Mouse (Mus musculus) frontal cortex, adult 2 months (tissue): ENCODE results near the gene Dock4. TPM values are rescaled to one million over a fixed set of nuclear protein-coding genes. Genes with fewer than 3 reads are reported as not detected.
A peak's percentile ranks its signal among the peaks of the same experiment; 100 is the strongest.

ENCODE experiments used
- DNase-seq, 2 experiments: peaks; one replicate each; pipeline ENCODE4 v3.0.0; 2022; ENCODE audit warnings: low spot score in 1 of 2; ENCODE audit errors: extremely low spot score in 1 of 2
- polyA plus RNA-seq: library from polyadenylated mRNA; depleted of rRNA; stranded (reverse); fragments of >200 nt; gene quantifications from 2 replicates; pipeline ENCODE4 v1.2.3, GENCODE M21; 2012

Dock4 gene
- polyA plus RNA-seq, 1 experiment: 28.8 TPM

GRCm38 (mm10) chr12:40459673-40460265, 14.0 kb downstream of the Dock4 start:
- no peak for DNase-seq

DNA sequence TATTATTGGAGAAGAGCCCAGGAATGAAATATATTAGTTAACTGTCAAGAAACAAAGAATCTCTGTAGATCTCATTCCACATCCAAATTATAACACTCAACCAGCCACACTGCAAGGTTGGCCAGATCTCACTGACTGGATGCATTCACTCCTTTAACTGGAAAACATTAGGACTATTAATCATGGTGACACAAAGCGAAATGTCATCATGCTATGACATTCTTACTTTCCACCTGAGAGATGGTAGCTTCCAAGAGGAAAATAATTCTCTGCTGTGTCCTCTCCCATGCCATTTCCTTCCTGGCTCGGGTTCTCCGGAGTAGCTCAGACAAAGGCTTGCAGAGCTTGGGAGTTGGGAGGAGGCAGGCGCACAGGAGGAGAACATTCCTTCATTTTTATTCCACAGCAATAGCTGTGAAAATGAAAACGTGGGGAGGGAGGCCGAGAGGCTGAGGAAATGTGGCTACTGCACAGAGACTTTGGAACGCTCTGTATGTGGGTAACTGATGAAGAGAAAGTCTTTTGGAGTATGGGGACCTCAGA, 17.0 kb downstream of the Dock4 start:
- DNase-seq: no peak

GRCm38 (mm10) chr12:40463828-40464227, 18.1 kb downstream of the Dock4 start:
- DNase-seq: no peak

DNA sequence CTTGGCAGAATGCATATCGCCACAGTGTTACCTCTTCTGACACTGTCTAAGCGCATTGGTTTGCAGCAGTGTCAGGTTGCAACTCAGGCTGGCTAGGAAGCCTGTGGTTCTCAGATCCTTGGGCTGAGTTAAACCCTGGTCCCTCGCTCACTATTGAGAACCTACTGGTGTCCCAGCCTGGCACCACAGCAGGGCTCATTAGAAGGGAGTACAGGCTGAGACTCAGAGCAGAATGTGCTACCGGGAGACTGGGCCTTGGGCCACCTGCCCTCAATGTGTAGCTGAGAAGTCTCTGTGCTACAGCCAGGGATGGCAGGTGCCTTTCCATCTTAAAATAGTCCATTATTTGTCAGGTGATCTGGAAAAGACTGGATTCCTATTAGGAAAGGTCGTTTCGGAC, 18.5 kb downstream of the Dock4 start:
- DNase-seq: no peak

DNA sequence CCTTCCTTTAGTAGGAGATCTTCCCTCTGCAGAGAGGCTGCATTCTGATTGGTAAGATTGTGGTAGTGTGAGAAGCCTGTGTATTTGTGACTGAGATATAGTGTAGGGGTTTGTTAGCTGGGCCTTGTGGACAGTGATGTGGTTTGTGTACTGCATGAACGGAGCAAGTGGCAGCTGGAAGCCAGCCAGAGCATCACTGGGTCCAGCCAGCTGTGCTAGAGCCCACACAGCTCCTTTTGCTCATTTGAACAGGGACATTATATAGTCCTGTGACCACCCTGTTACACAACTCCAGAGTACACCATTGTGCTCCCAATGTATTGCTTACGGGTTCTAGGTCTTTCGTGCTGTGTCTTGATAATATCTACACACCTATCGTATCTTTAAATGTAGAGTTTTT, 22.5 kb downstream of the Dock4 start:
- no peak for DNase-seq

- no peak for DNase-seq
Measured at GRCm38 (mm10) chr12:40469009-40469408, 23.3 kb downstream of the Dock4 start.

DNA sequence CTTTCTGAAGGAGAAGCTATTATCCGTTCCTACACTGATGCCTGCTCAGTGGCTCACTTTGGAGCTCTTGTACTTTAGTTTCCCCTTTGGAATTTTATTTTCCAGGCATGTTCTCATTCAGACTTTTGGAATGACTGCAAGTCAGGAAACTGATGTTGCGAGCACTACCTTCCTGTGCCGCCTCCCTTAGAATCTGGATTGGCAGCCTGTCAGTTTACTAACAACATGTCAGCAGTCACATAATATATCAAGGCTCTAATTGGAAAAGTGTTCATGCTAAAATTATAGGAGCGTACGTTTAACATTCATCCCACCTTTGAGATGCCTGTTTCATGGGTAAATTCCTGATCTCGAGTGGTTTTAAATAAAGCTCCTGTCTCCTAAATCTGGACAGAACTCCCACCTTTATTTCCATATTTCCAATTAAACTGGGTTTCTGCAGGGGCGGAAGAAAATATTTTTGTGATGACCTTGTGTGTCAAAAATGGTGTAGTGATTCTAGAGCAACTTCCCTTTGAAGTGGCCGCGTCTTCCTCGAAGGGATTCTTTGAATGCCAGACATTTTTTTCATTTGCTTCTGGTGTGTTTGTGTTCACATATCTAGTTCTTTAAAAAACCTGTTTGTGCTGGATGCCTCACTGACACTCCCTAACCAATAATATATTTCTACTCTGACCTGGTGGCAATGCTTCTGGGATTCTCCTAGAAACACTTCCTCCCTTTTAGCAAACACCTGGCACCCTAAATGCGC, 26.1 kb downstream of the Dock4 start:
- no peak for DNase-seq

- DNase-seq: no peak
Measured at GRCm38 (mm10) chr12:40473709-40474108, 28.0 kb downstream of the Dock4 start.

DNA sequence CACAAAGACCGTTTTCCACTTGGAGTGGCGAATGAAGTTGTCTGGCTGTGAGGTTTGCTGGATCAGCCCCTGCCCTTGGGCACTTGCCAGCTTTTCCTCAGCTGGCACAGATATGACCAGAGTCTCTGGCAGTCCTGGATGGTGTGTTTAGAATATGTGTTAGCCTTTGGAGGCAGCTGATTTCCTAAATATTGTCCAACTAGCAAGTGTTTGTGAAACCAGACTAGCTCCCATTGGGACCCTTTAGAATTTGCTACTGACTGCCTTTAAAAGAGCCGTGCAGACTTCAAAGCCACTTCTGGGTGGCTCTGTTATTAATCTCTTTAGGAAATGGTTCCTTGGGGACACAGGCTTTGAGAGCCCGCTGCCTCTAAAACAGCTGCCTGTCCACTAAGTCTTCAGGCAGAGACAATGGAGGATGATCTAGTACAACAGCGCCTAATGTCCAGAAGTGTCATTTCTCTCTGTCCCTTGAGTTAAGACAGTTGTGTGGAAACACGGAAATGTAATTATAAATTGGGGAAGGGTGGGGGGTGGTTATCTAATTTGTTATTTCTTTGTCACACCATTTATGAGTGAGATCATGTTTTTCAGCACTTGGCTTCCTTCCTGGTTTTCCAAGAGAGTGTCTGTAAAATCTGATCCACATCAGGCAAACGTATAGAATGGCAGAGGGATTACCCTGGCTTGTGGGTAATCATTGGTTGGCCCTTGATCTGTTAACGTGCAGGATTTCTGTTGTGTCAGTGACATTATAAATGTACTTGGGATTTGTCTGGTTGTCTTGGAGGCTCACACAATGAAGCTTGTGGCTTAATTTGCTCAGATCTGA, 32.1 kb downstream of the Dock4 start:
- no peak for DNase-seq

DNA sequence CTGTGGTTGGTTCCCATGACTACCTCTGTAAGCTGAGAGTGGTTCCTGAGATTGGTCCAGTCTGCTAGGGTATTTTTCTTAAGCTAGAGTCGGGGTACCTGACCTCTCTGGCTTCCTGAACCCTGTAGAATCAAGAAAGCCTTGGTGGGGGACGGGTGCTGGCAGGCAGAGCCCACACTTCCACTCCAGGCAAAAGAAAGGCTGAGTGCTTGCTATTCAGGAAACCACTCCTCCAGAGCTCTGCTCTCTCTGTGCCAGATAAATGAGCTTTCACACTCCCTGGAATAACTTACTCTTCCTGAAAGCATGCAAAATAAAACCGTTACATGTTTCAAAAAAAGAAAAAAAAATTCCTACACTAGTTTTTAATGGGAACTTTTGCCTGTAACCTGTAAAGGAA, 38.5 kb downstream of the Dock4 start:
- DNase-seq: peak in 1 of 2 experiments; percentile 68

- no peak for DNase-seq
Measured at GRCm38 (mm10) chr12:40485210-40485609, 39.5 kb downstream of the Dock4 start.

- DNase-seq: no peak
Measured at GRCm38 (mm10) chr12:40486047-40486837, 40.5 kb downstream of the Dock4 start.

DNA sequence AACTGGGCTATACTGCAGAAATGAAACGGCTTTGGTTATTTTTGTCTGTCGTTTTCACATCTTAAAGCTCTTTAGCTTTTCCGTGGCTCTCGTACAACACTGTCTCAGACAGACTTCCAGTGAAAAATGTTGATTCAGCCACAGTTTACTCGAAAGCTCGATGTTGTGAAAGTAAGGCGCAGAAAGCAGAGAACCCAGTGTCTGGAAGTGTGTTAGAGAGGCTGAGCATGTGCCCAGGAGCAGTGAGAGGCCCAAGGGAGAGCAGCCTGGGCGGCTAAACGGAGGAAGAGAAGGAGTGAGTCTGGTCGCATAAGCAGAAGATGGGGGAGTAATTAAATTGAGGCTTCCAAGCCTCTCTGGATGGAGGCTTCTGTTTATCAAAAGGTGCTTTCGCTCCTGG, 50.6 kb downstream of the Dock4 start:
- DNase-seq: no peak

DNA sequence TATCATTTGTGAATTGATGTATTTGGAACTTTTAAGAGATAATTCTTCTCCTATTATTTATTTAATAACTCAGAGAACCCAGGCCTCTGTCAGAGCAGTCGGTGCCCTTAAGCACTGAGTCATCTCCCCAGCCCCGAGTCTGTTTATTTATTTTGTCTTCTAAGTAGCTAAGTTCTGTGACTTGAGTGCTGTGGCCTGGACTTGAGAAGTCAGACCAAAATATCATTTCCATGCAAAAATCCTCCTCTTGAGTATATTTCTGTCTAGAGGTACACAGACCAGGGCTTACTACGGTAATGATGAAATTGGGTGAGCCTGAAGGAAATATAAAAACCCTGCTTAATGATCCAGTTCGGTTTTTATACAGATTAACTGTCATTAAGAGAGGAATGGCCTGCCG, 52.1 kb downstream of the Dock4 start:
- DNase-seq: no peak

DNA sequence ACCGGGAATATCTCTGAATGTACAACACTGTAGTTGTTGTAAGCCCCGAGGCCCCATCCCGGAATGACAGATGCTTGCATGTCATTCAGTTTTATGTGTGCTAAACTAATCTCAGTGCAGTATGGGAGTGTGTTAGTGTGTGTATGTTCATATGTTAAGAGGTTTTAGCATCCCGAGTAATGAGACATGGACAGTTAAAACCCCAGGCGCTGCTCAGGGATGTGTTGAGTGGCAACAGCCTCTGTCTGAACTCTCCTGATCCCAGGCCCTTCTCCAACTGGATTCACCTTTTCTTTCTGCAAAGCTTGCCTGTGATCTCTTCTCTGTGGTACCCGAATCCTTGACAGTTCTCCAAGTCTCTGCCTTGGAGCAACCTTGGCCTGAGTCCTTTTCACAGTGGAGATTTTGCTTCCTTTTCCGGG, 52.5 kb downstream of the Dock4 start:
- no peak for DNase-seq

DNA sequence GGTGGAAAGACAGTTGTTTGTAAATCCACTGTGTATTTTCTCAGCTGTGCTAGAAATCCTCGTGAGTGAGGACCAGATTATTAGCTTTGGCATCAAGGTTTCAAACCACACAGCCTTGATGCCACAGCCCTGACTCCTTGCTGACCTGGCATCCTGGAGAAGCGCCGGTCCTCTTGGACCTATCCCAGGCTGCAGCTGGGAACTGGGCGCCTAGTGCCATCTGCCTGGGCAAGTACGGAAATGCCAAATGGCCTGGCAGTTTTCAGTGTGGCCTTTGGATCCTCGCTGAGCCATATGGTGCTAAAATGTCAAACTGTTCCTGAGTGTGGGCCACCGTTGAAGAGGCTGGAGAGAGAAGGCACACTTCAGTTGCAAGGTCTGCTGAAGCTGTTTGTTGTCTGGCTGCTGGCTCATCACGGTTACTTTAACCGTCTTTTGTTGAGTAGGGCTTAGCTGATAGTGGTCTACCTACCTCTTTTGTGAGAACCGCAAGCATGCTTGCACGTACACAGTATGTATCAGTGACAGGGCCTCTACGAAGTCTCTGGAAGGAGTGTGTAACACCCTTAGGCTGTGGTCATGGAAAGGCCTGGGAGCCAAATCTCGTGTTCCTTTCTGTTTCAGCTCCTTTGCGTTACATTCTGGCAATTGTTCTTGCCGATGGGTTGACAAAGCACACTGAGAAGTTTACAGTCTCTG, 53.3 kb downstream of the Dock4 start:
- peak in 1 of 2 experiments; percentile 52 for DNase-seq

GRCm38 (mm10) chr12:40499627-40500329, 54.0 kb downstream of the Dock4 start:
- DNase-seq: no peak

DNA sequence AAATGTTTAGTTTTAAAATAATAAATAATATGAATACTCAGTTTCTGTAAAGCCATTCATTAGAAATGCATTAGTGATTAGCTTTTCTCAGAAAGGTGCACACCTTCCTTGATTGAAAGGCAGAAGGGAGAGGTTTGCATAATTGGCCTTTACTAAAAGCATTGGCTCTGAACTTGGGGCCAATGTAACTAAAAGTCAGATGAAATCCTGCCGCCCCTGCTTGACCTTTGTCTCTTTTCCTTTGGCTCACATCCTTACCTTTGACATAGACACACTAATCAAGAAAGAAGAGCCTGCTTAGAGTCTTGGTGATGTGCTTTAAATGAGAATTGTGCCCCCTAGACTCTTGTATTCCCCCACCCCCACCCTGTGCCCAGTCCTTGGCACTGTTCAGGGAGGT, 55.4 kb downstream of the Dock4 start:
- DNase-seq: no peak

- no peak for DNase-seq
Measured at GRCm38 (mm10) chr12:40503520-40503919, 57.8 kb downstream of the Dock4 start.
